24 mouse cellular contexts compared by ENCODE assay signal in the genomic region with DNA sequence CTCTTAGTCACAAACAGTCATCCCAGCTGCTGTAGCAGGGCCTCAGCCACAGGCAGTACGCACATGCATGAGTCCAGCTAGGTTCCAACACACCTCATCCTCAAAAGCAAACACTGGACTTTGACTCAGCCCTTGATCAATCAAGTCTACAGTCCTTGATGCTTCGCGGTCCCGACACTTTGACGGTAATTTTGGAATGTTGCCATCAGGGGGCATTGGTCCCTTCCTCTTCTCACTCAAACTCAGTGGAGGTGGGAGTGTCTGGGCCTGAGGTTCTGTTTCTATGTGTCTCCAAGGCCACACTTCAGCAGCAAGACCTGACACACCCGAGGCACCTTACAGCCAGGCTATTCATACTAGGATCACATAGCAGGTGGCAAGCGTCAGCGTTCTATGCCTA. TPM values are rescaled to one million over a fixed set of nuclear protein-coding genes. Genes with fewer than 3 reads are reported as not detected.
"Had no signal": no experiment of that assay in that cellular context is flagged by ENCODE, and none has a peak within 500 bp of the region (broad histone marks: within the 10 kb centered on the region; RNA-seq: fewer than 3 reads in every experiment).

No protein-coding gene starts in this region.

- H3K27ac ChIP-seq: left cerebral cortex, adult 2 months; liver, embryonic 12.5 days; liver, embryonic 15.5 days; lung, embryonic 15.5 days; midbrain, embryonic 10.5 days; midbrain, embryonic 13.5 days; neural tube, embryonic 13.5 days; stomach, postnatal 0 days had no signal

- ATAC-seq: liver, embryonic 12.5 days; midbrain, embryonic 13.5 days; midbrain, embryonic 16.5 days had no signal

- DNase-seq: kidney, postnatal 10 days; kidney, postnatal 36 days; layer of hippocampus, postnatal 36 days; lung, adult 18-20 months; lung, postnatal 10 days; lung, postnatal 36 days; right cerebral cortex, adult 18-20 months; right cerebral cortex, postnatal 14 days; right cerebral cortex, postnatal 4 days; thymus, adult 2 months; thymus, postnatal 14 days; thymus, postnatal 4 days had no signal

- H3K4me2 ChIP-seq: liver, embryonic 12.5 days; liver, embryonic 15.5 days; lung, embryonic 15.5 days; midbrain, embryonic 13.5 days; neural tube, embryonic 13.5 days had no signal

- H3K9me3 ChIP-seq: liver, embryonic 12.5 days; liver, embryonic 15.5 days; lung, embryonic 15.5 days; megakaryocyte, embryonic 14.5 days; midbrain, embryonic 10.5 days; midbrain, embryonic 13.5 days; neural tube, embryonic 13.5 days had no signal

- H3K4me1 ChIP-seq: liver, embryonic 12.5 days; liver, embryonic 15.5 days; neural tube, embryonic 13.5 days had no signal

- H3K9ac ChIP-seq: liver, embryonic 12.5 days; liver, embryonic 15.5 days; lung, embryonic 15.5 days; midbrain, embryonic 13.5 days; neural tube, embryonic 13.5 days had no signal

- H3K4me3 ChIP-seq: left cerebral cortex, adult 2 months; liver, embryonic 12.5 days; liver, embryonic 15.5 days; lung, embryonic 15.5 days; megakaryocyte, embryonic 14.5 days; midbrain, embryonic 10.5 days; midbrain, embryonic 13.5 days; myocyte; neural tube, embryonic 13.5 days had no signal

- H3K36me3 ChIP-seq: liver, embryonic 12.5 days; liver, embryonic 15.5 days; lung, embryonic 15.5 days; midbrain, embryonic 10.5 days; midbrain, embryonic 13.5 days; neural tube, embryonic 13.5 days had no signal

RNA-seq across cellular contexts. Expression of a gene that starts 32.1 kb away (rescaled TPM):
- total RNA-seq: neutrophil, adult 5-6 weeks had no signal
